Mouse (Mus musculus): Measurements from ENCODE around the gene Xrra1.

- TF ChIP-seq CTCF (IDR thresholded peaks at IDR 0.05; ENCODE audit: borderline replicate concordance, insufficient read depth, low read length) (no peak), POLR2A (IDR thresholded peaks at IDR 0.05; ENCODE audit: low read depth, low read length) (no peak)
Observed at GRCm38 (mm10) chr7:99845533-99846236, 13.2 kb upstream of the Xrra1 start.
